Mouse (Mus musculus) limb, embryonic 10.5 days (tissue): ENCODE data around the gene Islr2. TPM values are rescaled to one million over a fixed set of nuclear protein-coding genes. Genes with fewer than 3 reads are reported as not detected.
"Not testable (repeated sequence)": the region's sequence is repeated elsewhere in the genome, so short reads cannot be mapped to it uniquely, and the experiment has no call there.

ENCODE experiments used
- DNase-seq: peaks from one replicate; pipeline ENCODE4 v3.0.0-alpha.2; 2017; ENCODE audit warnings: low spot score
- H3K27ac ChIP-seq: fragments of 300-500 bp; sonication (generic); 2 replicates; pipeline ENCODE4 v1.5.1; 2016; ENCODE audit warnings: mild to moderate bottlenecking
- H3K27me3 ChIP-seq: fragments of 300-500 bp; sonication (generic); 2 replicates; pipeline ENCODE4 v1.6.1; 2016; ENCODE audit warnings: low read depth, mild to moderate bottlenecking; ENCODE audit not compliant: poor library complexity, severe bottlenecking
- H3K36me3 ChIP-seq: fragments of 300-500 bp; sonication (generic); 2 replicates; pipeline ENCODE4 v1.6.1; 2016; ENCODE audit warnings: mild to moderate bottlenecking, moderate library complexity
- H3K4me1 ChIP-seq: fragments of 300-500 bp; sonication (generic); 2 replicates; pipeline ENCODE4 v1.6.1; 2016
- H3K4me3 ChIP-seq: fragments of 300-500 bp; sonication (generic); 2 replicates; pipeline ENCODE4 v1.5.1; 2016; ENCODE audit warnings: mild to moderate bottlenecking, moderate library complexity
- H3K9me3 ChIP-seq: fragments of 300-500 bp; sonication (generic); replicated peaks from 2 replicates; pipeline ENCODE4 v1.6.1; 2016; ENCODE audit warnings: mild to moderate bottlenecking
- WGBS: fragments of 180-500 bp; shearing (Covaris S2); methylation state at CpG from one replicate; pipeline ENCODE4 v1.1.7; 2016; 5-methylcytosine and 5-hydroxymethylcytosine counted together
- polyA plus RNA-seq: library from polyadenylated mRNA; unstranded; fragments of >200 nt; fragmentation: Nextera tagmentation; extraction: Ambion mirVana; gene quantifications from 2 replicates; pipeline ENCODE4 v1.2.1, GENCODE M21; 2016

Islr2 gene
- 0.11 TPM in 1 of 2 replicates, not detected in the other for polyA plus RNA-seq

- H3K36me3 ChIP-seq = no peaks in the 10 kb centered on the region
- WGBS = 2% methylated on average over 42 of the region's 42 CpGs
- H3K4me3 ChIP-seq = peak within 1 kb of the TSS; percentile 44
- H3K27ac ChIP-seq = no peak within 1 kb of the TSS
- H3K27me3 ChIP-seq = peaks cover 87% of the 10 kb centered on the region
- peak; percentile 82 for DNase-seq
- H3K4me1 ChIP-seq = peaks cover 47% of the 10 kb centered on the region
- no peaks in the 10 kb centered on the region for H3K9me3 ChIP-seq
Measured at GRCm38 (mm10) chr9:58203516-58204447, at the start of gene Islr2, which contains the start of gene Islr. TSS of gene Islr2 (minus strand) at chr9:58204319. TSS of gene Islr (minus strand) at chr9:58204306.

- H3K36me3 ChIP-seq = peaks cover 16% of the 10 kb centered on the region
- peak overlapping the region; percentile 82 for H3K27ac ChIP-seq
- H3K4me1 ChIP-seq = peaks cover 27% of the 10 kb centered on the region
- not testable (repeated sequence) for H3K27me3 ChIP-seq, H3K9me3 ChIP-seq, DNase-seq
- 74% methylated on average over 5 of the region's 5 CpGs for WGBS
- H3K4me3 ChIP-seq = peak overlapping the region; percentile 64
Measured at GRCm38 (mm10) chr9:58253805-58254122, 49.6 kb upstream of the Islr2 start.

DNA sequence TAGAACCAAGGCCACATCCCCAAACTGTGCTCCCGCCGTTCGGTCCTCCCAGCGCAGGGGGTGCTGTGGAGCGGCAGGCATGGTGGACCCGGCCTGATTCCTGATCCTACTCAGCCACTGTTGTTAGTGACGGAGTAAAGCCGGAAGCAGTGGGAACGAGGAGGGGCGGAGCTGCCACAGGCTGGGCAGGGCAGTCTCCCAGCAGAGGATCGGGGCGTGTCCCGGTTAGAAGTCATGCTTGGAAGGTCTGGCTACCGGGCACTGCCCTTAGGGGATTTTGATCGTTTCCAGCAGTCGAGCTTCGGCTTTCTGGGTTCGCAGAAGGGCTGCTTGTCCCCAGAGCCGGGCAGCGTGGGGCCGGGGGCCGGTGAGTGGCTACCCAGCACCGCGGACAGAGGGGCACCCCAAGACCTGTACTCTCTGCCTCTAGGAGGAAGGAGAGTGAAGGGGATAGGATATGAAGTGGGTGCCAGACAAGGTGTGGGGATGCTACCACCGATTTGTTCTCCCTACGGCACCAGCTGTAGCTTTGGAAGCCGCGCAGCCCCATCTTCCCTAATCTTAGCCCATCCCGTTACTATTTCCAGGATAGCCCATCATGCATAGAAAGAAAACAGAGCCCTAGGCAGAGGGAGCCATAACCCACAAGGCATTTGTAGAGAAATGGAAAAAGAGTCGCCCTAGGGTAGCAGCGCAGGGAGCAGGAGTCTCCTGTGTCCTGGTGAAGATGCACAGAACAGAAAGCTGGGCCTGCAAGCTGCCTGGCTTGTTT lies 49.1 kb upstream of the Islr2 start, which contains the start of gene Stoml1:
Gene Stoml1 (plus strand): TSS at position 132 of the 772 bp plus-strand sequence.
- WGBS = 2% methylated on average over 31 of the region's 31 CpGs
- peak within 1 kb of the TSS; percentile 82 for H3K27ac ChIP-seq

GRCm38 (mm10) chr9:58250730-58251129 lies 46.6 kb upstream of the Islr2 start:
- H3K27me3 ChIP-seq, H3K27ac ChIP-seq, H3K4me3 ChIP-seq, H3K36me3 ChIP-seq, DNase-seq, H3K9me3 ChIP-seq: not testable (repeated sequence)
- WGBS = 85% methylated on average over 1 of the region's 1 CpGs
- H3K4me1 ChIP-seq = peaks cover 47% of the 10 kb centered on the region

More for the DNA sequence above, 49.1 kb upstream of the Islr2 start, which contains the start of gene Stoml1:
- H3K9me3 ChIP-seq = no peaks in the 10 kb centered on the region
- peak within 1 kb of the TSS; percentile 64 for H3K4me3 ChIP-seq
- peaks cover 15% of the 10 kb centered on the region for H3K36me3 ChIP-seq
- peak; percentile 98 for DNase-seq
- peaks cover 32% of the 10 kb centered on the region for H3K4me1 ChIP-seq
- H3K27me3 ChIP-seq = no peaks in the 10 kb centered on the region

DNA sequence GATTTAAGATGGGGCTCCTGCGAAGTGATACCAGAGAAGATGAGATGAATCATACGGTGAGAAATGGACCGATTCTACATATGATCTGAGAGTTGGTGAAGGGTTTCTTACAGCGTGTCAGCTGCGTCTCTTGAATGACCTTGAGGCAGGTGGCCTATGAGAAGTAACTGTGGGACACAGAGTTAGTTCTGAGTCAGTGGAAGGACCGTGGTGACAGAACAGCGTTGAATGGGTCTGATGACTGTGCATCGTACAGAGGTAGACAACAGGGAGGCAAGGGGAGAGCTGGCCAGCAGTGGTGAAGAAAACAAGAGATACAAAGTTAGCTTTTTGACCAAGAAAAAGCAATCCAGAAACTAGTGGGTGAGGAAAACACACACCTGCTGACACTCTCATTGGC lies 46.2 kb upstream of the Islr2 start:
- H3K27me3 ChIP-seq = no peaks in the 10 kb centered on the region
- H3K9me3 ChIP-seq = no peaks in the 10 kb centered on the region
- peak overlapping the region; percentile 67 for H3K4me3 ChIP-seq
- no peaks in the 10 kb centered on the region for H3K36me3 ChIP-seq
- H3K4me1 ChIP-seq = peaks cover 47% of the 10 kb centered on the region
- 81% methylated on average over 8 of the region's 8 CpGs for WGBS
- H3K27ac ChIP-seq = peak overlapping the region; percentile 90; the same call in 1 of the 2 replicates
- no peak for DNase-seq

DNA sequence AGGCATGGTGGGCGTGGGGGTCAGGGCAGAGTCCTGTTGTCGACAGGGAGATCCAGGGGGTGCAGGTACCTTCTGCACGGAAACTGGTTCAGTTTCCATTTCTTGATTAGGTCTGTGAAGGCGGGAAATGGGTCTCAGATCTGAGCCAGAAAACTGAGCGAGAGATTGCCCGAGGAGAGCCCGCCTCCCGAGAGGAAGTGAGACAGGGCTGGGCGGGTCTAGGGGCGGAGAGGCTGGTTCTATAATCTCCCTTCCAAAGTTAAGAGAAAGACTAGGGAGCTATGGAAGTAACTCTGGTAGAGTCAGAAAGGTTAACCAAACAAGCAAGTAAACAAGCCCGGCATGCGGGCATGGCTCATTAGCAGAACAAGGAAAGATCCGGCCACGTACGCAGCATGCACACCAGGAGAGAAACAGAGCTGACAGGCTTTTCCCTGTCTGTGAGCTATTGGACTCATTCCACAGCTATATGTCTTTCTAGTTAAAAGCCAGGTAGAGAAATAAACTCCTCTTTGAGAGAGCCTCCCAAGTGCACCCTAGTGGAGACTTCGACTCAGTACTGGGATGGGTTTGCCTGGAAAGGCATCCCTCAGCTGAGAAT lies 45.6 kb upstream of the Islr2 start, which contains the start of gene Pml:
Gene Pml (minus strand): TSS at position 195 of the 601 bp plus-strand sequence.
- peak; percentile 66 for DNase-seq
- H3K4me3 ChIP-seq = peak within 1 kb of the TSS; percentile 67
- peak within 1 kb of the TSS; percentile 90 for H3K27ac ChIP-seq
- H3K9me3 ChIP-seq = no peaks in the 10 kb centered on the region
- no peaks in the 10 kb centered on the region for H3K27me3 ChIP-seq
- H3K4me1 ChIP-seq = peaks cover 45% of the 10 kb centered on the region
- WGBS = under 1% methylated on average over 16 of the region's 16 CpGs
- peaks cover 2% of the 10 kb centered on the region; the same call in 1 of the 2 replicates for H3K36me3 ChIP-seq

- H3K27ac ChIP-seq = peak overlapping the region; percentile 90
- H3K9me3 ChIP-seq = no peaks in the 10 kb centered on the region
- H3K36me3 ChIP-seq = peaks cover 9% of the 10 kb centered on the region
- DNase-seq = no peak
- peaks cover 44% of the 10 kb centered on the region for H3K4me1 ChIP-seq
- peak overlapping the region; percentile 67 for H3K4me3 ChIP-seq
- WGBS = 44% methylated on average over 7 of the region's 7 CpGs
- no peaks in the 10 kb centered on the region for H3K27me3 ChIP-seq
Measured at GRCm38 (mm10) chr9:58248746-58249413, 44.8 kb upstream of the Islr2 start.

- H3K27ac ChIP-seq = peak overlapping the region; percentile 78
- H3K27me3 ChIP-seq = no peaks in the 10 kb centered on the region
- 8% methylated on average over 25 of the region's 25 CpGs for WGBS
- peaks cover 23% of the 10 kb centered on the region for H3K36me3 ChIP-seq
- no peaks in the 10 kb centered on the region for H3K9me3 ChIP-seq
- H3K4me1 ChIP-seq = peaks cover 41% of the 10 kb centered on the region
- peak; percentile 85 for DNase-seq
- H3K4me3 ChIP-seq = peak overlapping the region; percentile 40
Measured at GRCm38 (mm10) chr9:58247064-58247759, 43.1 kb upstream of the Islr2 start.

DNA sequence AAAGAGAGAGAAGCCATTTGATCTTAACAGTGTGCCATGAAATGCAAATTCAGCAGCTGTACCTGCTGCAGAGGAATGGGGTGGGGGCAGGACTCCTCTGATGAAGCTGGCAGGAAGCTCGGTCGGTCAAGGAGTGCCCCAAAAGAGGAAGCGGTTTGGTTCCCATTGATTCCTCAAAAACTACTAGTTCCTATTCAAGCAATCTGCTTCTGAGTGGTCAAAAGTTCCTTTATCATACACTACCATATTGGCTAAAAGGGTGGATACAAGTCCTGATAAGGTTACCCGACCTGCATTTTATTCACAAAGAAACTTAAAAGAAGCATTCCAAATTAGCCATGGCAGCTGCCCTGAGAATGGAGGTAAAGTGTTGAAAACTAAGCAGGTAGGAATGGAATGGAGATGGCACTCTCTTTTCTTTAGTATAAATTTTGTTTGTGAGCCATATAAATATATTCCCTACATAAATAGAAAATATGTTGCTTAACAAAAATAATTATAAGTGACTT lies 42.0 kb upstream of the Islr2 start:
- Histone ChIP-seq H3K36me3 (peaks cover 23% of the 10 kb centered on the region), H3K4me3 (no peak overlapping the region), H3K27ac (no peak overlapping the region), H3K4me1 (peaks cover 45% of the 10 kb centered on the region), H3K27me3 (no peaks in the 10 kb centered on the region), H3K9me3 (no peaks in the 10 kb centered on the region)
- DNase-seq = no peak
- 53% methylated on average over 4 of the region's 4 CpGs for WGBS

DNA sequence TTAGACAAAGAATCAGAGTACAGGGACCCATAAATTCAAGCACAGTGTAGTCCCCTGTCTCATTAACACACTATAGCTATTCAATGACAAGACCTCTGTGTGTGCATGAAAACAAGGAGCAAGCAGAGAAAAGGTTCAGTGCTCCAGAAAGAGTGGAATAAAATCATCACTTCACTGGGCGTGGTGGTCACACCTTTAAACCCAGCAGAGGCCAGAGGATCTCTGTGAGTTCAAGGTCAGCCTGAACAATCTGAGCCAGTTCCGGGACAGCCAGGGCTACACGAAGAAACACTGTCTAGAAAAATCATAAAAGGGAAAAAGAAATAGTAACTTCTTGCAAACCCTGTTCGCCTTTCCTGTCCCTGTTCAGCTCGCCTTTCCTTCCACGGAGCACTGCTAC lies 39.6 kb upstream of the Islr2 start:
- H3K27ac ChIP-seq = no peak overlapping the region
- peaks cover 31% of the 10 kb centered on the region for H3K36me3 ChIP-seq
- H3K4me1 ChIP-seq = peaks cover 26% of the 10 kb centered on the region
- H3K9me3 ChIP-seq = no peaks in the 10 kb centered on the region
- H3K4me3 ChIP-seq = no peak overlapping the region
- DNase-seq = no peak
- 90% methylated on average over 6 of the region's 6 CpGs for WGBS
- no peaks in the 10 kb centered on the region for H3K27me3 ChIP-seq

DNA sequence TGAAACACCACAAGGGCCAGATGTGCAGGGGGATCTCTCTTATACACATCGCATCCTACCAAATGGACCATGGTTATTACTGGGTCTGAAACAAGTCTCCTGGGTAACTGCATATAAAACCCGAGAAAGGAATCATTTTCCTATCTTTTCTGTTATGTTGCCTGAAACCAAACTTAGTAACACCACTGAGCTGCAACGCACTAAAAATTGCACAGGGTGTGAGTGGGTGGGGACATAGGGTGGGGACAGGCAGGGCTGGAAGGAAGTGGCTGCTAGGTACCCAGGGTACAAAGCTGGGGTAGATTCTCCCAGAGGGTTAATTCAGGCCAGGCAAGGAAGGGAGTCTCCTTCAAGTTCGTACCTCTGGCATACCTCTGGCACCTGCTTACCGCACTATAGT lies 38.6 kb upstream of the Islr2 start:
- H3K36me3 ChIP-seq = peaks cover 31% of the 10 kb centered on the region

More for the DNA sequence above, 38.6 kb upstream of the Islr2 start:
- H3K27ac ChIP-seq = no peak overlapping the region
- no peaks in the 10 kb centered on the region for H3K27me3 ChIP-seq
- DNase-seq = no peak
- H3K4me1 ChIP-seq = peaks cover 18% of the 10 kb centered on the region
- no peak overlapping the region for H3K4me3 ChIP-seq
- WGBS = 89% methylated on average over 5 of the region's 5 CpGs
- no peaks in the 10 kb centered on the region for H3K9me3 ChIP-seq
